Mouse (Mus musculus) c-Kit-positive CD71-positive TER-119-negative erythroid progenitor cells, embryonic 14.5 days (primary cell): ENCODE data around the gene Arl14.
"Not testable (repeated sequence)": the region's sequence is repeated elsewhere in the genome, so short reads cannot be mapped to it uniquely, and the experiment has no call there.

Experiments used
- DNase-seq: peaks from one replicate; pipeline ENCODE4 v3.0.0-alpha.2; 2013; ENCODE audit warnings: low read depth

Gene Arl14

DNA sequence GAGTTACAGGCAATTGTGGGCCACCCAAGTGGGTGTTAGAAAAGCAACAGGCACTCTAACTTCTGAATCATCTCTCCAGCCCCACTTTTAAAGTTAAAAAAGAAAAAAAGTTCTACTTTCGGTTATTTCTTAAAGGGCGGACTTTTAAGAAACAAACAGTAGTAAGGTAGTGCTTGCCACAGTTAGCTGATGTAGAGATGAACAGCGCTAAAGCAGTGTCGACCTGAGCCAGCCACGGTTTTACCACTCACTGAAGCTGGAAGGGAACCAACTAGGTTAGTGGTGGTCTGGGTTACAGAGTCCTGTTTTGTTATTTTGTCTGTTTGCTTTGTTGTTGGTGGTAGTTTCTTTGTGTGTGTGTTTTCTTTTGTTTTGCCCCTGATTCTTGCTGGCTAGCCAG, 8.8 kb upstream of the Arl14 start:
- DNase-seq, result no peak

DNA sequence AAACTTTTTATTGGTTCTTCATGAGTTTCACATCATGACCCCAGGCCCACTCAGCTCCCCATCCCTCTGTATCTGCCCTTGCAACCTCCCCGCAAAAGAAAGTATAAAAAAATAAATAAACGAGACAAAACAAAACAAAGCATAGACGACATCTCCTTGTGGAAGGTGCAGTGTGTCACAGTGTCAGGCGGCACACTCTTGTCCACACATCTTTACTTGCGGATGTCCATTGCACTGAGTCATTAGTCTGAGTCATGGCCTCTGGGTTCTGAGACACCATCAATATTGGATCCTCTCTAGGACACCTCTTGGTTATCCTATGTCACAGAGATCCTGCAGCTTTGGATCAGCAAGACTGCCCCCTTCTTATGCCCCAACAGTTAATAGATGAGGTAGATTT, 7.7 kb upstream of the Arl14 start:
- DNase-seq, result no peak

DNA sequence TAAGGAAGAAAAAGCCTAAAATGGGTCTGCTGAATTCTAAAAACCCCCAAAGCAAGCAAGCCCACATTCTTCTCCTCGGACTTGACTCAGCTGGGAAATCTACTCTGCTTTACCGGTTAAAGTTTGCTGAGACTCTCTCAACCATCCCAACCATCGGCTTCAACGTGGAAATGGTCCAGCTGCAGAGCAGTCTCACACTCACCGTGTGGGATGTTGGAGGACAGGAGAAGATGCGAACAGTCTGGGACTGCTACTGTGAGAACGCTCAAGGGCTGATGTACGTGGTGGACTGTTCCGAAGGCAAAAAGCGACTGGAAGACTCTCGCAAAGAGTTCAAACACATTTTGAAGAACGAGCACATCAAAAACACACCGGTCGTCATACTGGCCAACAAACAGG, 282 bp downstream of the Arl14 start:
- no peak for DNase-seq

DNA sequence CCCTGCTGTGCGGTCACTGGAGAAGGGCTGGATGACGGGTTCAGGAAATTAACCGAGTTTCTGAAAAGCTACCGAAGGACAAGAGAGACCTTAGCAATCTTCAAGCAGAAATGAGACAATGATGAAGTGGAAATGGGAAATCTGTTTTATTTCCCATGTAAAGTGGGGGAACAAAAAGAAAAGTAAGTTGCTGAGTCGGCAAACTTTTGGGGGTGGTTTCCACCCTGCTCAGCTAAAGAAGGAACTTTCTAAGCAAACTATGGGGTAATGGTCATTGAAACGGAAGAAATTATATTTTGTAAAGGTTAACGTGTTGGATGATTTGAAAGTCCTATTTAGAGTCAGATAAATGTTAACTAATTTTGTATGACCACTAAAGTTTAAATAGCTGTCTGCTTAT, 768 bp downstream of the Arl14 start:
- no peak for DNase-seq

DNA sequence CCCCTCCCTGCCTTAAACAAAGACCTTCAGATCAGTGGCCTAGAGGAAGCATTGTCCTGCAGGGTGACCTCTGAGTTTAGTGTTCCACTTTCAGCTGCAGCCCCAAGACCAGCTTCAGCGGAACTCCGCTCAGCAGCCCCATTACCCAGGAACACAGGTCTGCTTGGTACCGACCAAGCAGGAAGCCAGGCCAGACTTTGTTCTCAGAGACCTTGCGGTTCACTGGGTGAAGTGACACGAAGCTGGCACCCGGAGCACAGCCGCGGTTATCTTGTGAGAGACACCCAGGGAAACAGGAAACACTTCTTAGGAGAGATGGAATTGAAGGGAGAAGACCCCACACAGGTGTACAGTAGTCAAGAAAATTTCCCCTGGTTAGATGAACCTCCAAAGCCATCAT, 1.4 kb downstream of the Arl14 start:
- DNase-seq, result no peak

DNA sequence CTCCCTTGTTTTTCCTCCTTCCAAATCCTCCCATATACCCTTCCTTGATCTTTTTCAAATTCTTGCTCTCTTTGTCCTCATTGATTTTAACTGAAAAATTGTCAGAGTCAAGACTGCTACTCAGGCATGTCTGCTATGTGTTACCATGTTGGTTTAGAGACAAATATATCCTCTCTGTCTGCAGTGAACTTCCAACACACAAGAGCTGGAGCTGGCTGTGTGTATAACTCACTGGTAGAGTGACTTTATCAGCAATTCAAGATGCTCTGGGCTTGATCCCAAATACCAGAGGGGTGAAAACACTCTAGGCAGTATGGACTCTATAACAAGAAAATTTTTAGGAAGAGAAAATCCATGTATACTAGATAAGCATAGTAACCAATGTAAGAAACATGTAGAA, 2.8 kb downstream of the Arl14 start:
- DNase-seq, result no peak

DNA sequence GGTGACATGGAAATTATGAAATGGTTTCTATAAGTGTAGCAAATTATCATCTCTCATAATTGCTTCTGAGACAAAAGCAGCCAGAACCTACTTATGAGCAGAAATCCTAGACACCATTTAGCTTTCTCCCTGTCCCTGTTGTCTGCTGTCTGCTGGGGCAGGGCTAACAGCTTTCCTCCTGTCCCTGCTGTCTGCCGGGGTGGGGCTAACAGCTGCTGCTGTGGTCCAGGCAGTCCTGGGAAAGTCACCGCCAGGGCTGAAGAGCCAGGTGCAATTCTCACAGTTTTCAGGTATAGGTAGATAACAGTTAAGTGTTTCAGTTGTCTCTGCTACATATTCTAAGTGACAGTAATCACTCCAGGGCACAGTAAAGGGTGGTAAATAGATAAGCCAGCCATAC, 4.3 kb downstream of the Arl14 start:
- no peak for DNase-seq

DNA sequence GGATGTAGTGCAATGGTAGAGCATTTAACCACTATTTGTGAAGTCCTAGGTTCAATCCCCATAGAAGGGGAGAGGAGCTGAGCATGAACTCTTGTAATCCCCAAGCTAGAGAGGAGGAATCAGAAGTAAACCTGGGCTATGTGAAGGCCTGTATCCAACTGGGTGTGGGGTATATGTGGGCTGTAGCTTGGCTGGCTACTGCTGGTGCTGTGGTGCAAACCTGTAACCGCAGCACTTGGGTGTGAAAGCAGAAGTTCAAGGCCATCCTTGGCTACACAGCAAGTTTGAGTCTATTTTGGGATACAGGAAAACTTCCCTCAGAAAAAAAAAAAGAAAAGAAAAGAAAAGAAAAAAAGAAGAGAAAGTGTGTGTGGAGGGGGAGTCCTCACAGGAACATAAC, 5.8 kb downstream of the Arl14 start:
- no peak for DNase-seq

DNA sequence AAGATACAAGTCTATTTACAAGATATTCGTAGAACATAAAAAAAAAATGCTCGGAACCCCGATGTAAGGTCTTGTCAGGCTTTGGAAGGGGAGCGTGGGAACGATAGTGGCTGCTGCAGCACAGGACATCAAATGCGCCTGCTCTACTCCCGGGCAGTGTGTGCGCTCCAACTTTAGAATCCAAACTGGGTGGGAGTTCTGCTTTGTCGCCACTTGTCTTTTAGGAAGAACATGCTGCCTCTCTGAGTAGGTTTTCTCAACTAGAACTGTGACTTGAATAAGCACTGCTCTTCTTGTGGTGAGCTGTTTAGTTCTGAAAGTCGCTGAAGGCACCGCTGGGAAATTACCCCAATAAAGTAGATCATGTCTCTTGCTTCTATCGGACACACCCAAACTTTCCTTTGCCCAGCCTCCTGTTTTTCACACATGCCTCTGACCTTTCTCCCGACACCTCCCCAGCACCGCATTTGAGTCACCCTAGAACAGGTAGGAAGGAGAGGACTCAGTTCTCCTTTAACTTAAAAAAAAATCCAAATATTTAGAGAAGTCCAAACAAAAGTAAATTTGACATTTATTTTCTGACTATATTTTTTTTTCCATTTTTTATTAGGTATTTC, 9.4 kb downstream of the Arl14 start:
- DNase-seq, result no peak

DNA sequence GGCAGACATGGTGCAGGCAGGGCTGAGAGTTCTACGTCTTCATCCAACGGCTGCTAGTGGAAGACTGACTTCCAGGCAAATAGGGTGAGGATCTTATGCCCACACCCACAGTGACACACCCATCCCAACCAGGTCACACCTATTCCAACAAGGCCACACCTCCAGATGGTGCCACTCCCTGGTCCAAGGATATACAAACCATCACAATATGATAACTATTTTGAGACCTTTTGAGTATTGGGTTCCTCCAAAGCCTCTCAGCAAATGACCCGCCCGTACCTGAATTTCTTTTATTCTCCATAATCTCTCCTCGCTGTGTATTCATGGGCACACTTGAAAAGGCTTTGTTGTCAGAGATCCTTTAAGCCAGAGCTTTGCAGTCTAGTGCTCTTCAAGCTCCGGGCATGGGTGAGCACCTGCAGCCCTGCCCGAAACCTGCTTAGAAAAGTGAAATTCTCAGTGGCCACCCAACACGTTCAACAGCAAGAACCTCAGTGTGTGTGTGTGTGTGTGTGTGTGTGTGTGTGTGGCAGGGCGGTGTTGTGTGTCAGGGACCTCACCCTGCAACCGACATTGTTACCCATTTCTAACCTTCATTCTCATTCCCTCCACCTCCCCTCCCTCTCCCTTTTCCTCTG, 11.5 kb downstream of the Arl14 start:
- DNase-seq, result not testable (repeated sequence)

DNA sequence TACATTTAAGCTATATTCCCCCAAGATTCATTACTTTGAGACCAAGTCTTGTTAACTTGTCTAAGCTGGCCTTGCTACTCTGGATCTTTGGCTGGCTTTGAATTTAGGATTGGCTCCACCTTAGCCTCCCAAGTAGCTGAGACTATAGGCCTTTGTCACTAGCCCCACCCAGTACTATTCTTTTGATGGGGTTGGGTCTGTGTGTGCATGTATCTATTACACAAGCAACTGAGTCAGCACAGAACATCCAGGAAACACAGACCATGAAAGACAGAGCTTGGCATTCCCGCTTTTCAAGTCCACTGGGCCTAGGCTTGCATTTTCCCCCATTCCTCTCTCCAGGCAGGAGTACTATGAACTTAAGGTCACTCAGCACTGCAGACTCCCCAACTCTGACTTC, 12.3 kb downstream of the Arl14 start:
- no peak for DNase-seq

DNA sequence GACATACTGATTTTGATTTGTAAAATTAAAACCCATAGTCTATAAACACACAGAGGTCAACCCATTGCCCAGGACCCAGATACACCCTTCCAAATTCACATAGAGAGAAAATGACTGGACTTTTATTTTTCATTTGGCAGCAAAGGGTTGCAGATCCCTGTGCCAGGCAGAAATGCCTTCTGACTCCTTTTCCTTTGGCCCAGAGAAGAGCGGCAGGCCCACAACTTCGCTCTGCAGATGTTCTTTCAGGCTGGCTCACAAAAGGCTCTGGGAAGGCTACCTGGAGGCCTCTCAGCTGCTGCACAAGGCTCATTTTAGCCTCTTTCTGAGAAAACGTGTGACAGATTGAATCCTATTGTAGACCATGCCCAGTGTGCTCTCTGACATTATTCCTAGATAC, 13.6 kb downstream of the Arl14 start:
- DNase-seq, result no peak

DNA sequence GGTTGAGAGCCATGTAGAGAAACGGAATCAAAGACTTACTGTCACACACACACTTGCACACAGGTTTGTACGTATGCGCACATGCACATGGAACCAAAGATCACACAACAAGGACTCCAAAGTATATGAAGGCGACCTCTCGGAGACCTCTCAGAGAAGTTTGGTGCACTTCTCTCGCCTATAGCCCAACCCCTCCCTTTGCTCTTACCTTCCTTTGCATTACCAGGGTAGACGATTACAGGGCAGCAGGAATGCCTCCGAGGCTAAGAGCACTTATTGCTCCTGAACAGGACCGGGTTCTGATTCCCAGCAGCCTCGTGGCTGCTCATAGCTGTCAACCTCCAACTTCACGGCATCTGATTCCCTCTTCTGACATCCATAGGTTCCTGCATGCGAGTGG, 14.3 kb downstream of the Arl14 start:
- DNase-seq, result no peak

DNA sequence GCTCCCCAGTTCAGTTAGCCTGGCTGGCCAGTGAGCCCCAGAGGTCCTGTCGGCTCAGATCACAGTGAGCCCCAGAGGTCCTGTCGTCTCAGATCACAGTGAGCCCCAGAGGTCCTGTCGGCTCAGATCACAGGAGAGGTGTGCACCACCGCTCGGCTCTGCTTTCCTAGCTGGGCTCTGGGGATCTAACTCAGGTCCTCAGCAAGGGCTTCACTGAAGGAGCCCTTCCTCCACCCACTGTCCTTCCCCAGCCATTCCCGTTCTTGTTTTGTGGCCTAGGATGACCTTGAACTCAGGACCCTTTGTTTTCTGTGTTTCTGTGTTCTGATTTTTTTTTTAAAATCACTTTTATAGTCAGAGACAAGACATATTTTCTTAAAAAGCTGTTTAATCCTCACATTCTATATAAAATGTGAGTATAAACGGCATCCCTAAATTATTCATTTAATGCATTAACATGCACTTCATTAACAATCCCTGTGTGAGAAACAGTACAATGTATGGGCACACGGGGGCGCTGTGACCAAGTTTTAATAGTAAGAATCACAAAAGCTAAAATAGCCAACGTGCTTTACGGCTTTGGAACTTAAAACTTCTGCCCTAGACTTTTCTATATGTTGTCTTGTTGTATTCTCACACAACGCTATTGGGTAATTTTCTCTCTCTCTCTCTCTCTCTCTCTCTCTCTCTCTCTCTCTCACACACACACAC, 16.1 kb downstream of the Arl14 start:
- DNase-seq, result peak; percentile 51

DNA sequence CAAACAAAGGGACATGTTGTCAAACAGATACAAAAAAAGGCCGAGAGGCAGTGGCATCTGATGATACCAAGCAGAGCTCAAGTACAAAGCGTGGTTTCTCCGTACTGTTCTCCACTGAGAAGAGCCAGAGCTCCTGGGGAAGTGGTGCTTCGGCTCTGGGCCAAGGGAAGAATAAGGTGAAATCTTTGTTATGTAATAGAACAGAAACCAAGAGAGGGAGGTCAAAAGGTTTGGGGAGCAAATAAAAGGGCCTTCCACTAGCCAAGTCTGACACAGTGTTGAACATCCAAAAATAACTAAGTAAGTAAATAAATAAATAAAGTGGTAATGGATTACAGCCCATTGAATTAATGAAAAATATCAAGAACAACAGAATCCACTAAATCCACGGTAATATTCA, 17.0 kb downstream of the Arl14 start:
- DNase-seq, result no peak

DNA sequence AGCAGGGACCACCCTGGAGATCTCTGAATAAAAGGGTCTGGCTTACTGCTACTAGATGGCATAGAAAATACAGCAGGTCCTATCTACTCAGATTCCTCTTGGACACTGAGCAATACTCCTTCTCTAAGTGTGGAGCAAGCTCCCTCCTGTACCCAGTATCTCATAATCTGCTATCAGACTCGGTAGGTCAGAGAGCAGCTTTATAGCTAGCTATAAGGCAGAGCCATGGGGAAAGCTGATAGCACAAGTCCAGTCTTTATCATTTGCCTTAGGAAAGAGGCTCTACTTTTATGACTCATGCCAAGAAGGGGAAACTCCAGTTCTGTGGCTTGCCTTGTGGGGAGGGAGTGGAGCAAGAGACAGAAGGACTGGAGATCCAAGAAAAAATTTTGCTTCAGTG, 18.8 kb downstream of the Arl14 start:
- no peak for DNase-seq

DNA sequence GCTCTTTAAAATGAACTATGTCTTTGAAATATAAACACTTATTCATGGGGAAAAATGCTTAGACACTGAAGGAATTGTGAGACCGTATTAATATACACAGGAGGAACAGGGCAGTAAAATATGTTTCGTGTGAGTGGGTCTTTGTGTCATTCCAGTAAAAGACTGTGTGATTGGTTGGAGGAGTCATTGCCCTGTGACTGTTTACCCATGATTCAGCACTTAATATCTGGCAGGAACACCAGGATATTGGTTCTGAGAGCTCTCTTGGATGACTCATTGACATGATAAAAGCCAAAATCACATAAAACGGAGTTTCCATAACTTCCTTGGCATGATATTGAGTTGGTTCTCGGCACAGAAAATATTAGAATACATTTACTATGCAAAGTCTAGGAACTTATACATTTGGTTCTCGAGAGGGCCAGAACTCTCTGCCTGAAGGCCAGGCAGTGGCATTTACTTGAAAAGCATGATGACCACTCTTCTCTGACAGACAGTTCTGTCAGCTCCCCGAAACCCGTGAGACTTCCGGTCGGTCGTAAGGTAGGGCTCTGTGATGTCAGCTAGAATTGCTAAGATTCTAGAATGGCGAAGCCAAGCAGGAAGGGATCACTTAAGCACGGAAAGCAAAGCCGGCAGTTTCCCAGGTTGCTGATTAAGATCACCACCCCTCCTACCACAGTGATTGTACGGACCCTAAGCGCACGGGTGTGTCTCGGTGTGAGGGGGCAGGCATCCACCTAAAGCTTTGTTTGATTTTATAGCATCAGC, 31.1 kb downstream of the Arl14 start:
- DNase-seq, result no peak

DNA sequence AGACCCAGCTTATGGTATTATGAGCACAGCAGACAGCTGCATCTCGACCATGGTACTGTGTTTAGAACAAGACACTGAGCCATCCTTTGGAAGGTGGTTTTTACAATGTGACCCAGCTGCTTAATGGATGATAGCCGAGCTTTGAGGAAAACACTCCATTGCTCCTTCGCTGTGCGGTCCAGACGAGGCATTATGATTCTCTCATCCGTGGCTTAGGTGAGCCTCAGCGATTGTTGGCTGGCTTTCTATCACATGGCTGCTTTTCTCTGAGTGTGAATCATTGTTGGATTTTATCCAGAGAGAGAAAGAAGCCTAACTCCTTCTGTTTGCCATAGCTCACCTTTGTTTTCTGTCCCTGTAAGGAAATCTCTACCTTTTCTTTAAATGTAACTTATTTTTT, 32.5 kb downstream of the Arl14 start:
- DNase-seq, result no peak

DNA sequence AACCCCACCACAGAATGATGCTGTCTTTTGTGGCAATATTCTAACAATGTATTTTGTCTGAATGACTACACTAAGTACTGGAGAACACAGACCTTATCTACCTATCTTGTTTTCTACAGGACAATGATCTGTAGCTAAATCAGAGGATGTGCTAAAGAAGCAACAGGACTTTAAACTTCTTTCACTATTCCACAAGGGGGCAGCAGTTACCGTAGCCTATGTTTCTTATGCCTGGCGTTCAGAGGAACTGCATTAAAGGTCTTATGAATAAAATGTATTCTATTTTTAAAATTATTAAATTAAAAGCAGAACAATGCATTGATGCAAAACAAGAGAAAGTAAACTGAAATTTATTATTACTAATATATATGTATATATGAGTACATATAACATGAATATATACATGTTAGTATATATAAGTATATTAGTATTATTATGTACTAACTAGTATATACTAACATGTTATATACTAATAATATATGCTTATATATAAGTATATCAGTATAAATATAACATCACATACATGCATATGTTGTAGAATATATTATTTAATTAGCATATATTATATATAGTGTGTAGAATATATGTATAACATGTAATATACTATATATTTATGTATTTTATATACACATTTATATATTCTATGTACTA, 35.0 kb downstream of the Arl14 start:
- DNase-seq, result peak; percentile 46

DNA sequence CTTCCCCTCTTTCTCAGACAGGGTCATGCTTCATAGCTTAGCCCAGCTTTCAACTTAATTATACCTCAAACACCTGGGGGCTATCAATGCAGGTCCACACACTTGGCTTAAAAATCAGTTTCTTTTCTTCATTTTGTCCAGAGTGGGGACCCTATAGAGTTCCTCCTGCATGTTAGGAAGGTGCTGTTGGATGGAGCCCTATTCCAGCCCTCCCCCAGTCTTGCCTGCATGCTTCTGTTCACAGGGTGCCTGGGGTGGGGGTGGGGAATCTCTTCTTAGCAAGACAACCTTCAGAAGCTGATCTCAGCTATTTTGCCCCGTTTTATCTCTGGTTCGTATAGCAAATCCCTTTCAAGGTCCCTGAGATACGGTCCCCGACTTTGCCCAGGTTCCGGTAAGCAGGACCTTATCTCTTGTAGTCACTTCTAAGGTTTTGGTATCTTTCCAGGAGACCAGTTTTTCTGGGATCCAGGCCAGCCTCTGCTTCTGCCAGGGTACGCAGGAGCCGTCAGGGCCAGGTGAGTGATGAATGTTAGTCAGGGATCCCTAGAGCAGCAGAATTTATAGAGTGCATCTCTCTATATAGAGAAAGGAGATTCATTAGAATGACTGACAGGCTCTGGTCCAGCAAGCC, 40.9 kb downstream of the Arl14 start:
- DNase-seq, result no peak

DNA sequence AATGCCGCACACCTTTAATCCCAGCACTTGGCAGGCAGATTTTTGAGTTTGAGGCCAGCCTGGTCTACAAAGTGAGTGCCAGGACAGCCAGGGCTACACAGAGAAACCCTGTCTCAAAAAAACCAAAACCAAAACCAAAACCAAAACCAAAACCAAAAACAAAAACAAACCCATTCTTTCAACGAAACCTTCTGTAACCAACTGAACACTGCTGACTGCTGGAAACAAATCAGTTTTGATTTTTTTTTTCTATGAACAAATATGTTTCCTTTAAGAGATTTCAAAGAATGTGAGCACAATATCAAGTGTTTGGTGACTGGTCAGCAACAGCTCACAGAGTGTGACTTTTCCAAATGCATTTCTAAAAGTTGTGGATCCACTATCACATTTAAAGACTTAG, 42.1 kb downstream of the Arl14 start:
- DNase-seq, result not testable (repeated sequence)

DNA sequence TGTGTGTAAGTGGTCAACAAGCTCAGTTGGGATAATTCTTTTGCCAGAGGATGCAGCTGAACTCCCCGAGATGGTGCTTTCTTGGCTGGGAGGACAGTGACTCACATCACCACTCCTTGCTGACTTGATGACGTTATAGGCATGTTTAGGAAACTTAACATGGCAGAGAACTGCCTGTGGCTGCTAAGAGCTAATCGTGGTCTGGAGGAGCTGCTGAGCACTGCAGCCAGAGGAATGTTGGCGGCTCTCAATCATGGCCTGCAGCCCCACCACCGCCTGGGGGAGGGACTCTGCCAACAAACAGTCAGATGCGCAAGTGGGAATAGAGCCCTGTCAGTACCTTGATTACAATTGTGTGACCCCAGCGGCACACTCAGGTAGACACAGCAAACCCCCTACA, 49.6 kb downstream of the Arl14 start:
- no peak for DNase-seq
